Mouse (Mus musculus) heart, adult 2 months (tissue): ENCODE results near the gene Klrb1c. TPM values are rescaled to one million over a fixed set of nuclear protein-coding genes. Genes with fewer than 3 reads are reported as not detected.

Experiments used
- DNase-seq, 2 experiments: peaks; one replicate each; pipeline ENCODE4 v3.0.0; 2021
- H3K27ac ChIP-seq: fragments of 200-600 bp; 2 replicates; pipeline ENCODE4 v1.8.1; 2022
- H3K27me3 ChIP-seq: fragments of 200-500 bp; 2 replicates; pipeline ENCODE4 v1.6.1; 2012; ENCODE audit warnings: mild to moderate bottlenecking, low read length, inconsistent platforms, mixed read lengths; ENCODE audit not compliant: control insufficient read depth, insufficient read depth
- H3K36me3 ChIP-seq: fragments of 200-500 bp; 2 replicates; pipeline ENCODE4 v1.6.1; 2012; ENCODE audit warnings: low read length, inconsistent platforms; ENCODE audit not compliant: control insufficient read depth, insufficient read depth
- H3K4me1 ChIP-seq: fragments of 200-500 bp; 2 replicates; pipeline ENCODE4 v1.6.1; 2011; ENCODE audit warnings: low read length; ENCODE audit not compliant: control insufficient read depth, insufficient read depth
- H3K4me3 ChIP-seq: fragments of 200-600 bp; 2 replicates; pipeline ENCODE4 v1.8.1; 2022
- H3K79me2 ChIP-seq: fragments of 200-500 bp; replicated peaks from 2 replicates; pipeline ENCODE4 v1.6.1; 2012; ENCODE audit warnings: mild to moderate bottlenecking, inconsistent platforms, low read length, moderate library complexity, mixed read lengths; ENCODE audit not compliant: control insufficient read depth, insufficient read depth
- H3K9ac ChIP-seq: fragments of 200-500 bp; 2 replicates; pipeline ENCODE4 v1.6.1; 2012; ENCODE audit warnings: low read depth, mild to moderate bottlenecking, control low read depth, inconsistent platforms, low read length, mixed read lengths
- CTCF ChIP-seq: fragments of 200-600 bp; IDR thresholded peaks from 2 replicates; pipeline ENCODE4 v1.8.1; 2022; ENCODE audit warnings: antibody characterized with exemption, mild to moderate bottlenecking, moderate library complexity
- EP300 ChIP-seq: fragments of 200-500 bp; IDR thresholded peaks from 2 replicates; pipeline ENCODE4 v1.6.1; 2011; ENCODE audit warnings: low read depth, low read length, control low read depth; ENCODE audit not compliant: insufficient read depth
- POLR2A ChIP-seq: fragments of 200-500 bp; IDR thresholded peaks from 2 replicates; pipeline ENCODE4 v1.6.1; 2011; ENCODE audit warnings: mild to moderate bottlenecking, low read depth, low read length, control low read depth; ENCODE audit not compliant: insufficient read depth
- WGBS: fragments of 180-500 bp; shearing (Covaris S2); methylation state at CpG from one replicate; pipeline ENCODE4 v1.1.7; 2018; 5-methylcytosine and 5-hydroxymethylcytosine counted together
- intact Hi-C: fragments of 180-260 bp; cut with DNase I; formaldehyde crosslinking; loops from one replicate; pipeline ENCODE4 v1.15.1; 2025
- polyA plus RNA-seq: library from polyadenylated mRNA; depleted of rRNA; stranded (reverse); fragments of >200 nt; gene quantifications from 2 replicates; pipeline ENCODE4 v1.2.3, GENCODE M21; 2012; rRNA removed
- total RNA-seq, 2 experiments: library from RNA; stranded (reverse); gene quantifications; 2 replicates each; pipeline ENCODE4 v1.2.3; 2021

The Klrb1c gene
- total and polyA plus RNA-seq, 3 experiments: 0.18 to 0.92 (median 0.18) TPM

GRCm38 (mm10) chr6:128732032-128732431, 57.0 kb downstream of the Klrb1c start:
- Histone ChIP-seq H3K4me1 (no peaks in the 10 kb centered on the region), H3K9ac (no peak overlapping the region), H3K36me3 (no peaks in the 10 kb centered on the region), H3K79me2 (no peaks in the 10 kb centered on the region), H3K4me3 (no peak overlapping the region), H3K27ac (peak overlapping the region; percentile 53), H3K27me3 (no peaks in the 10 kb centered on the region)
- DNase-seq: peak in 1 of 2 experiments; percentile 23
- WGBS: 69% methylated on average over 3 of the region's 3 CpGs
- no peak for TF ChIP-seq POLR2A
- TF ChIP-seq EP300: no peak
- TF ChIP-seq CTCF: no peak
- intact Hi-C loops: no loop called here

Other genes with a start within 250 kb of the Klrb1c start
- gene A2ml1, start 207.6 kb downstream of the Klrb1c start, total RNA-seq: not detected
- gene A2ml1, start 207.6 kb downstream of the Klrb1c start, polyA plus RNA-seq: 1.6 TPM in 1 of 2 replicates, not detected in the other
- not detected for gene Klrb1a, start 165.7 kb downstream of the Klrb1c start, total RNA-seq
- 0.20 and 0.59 TPM in 2 replicates for gene Klrb1a, start 165.7 kb downstream of the Klrb1c start, polyA plus RNA-seq
- 1 to 10 TPM in 1 of 2 experiments, under 1 TPM in 1; 0.89 to 1.0 TPM for gene Clec2h, start 126.8 kb downstream of the Klrb1c start, total RNA-seq
- gene Clec2h, start 126.8 kb downstream of the Klrb1c start, polyA plus RNA-seq: not detected in 2 replicates
- not detected for gene Klrb1, start 66.2 kb downstream of the Klrb1c start, total RNA-seq
- gene Klrb1, start 66.2 kb downstream of the Klrb1c start, polyA plus RNA-seq: not detected in 2 replicates
- gene Gm44511, start 37.1 kb upstream of the Klrb1c start, total RNA-seq: not detected
- gene Gm44511, start 37.1 kb upstream of the Klrb1c start, polyA plus RNA-seq: 0.86 TPM in 1 of 2 replicates, not detected in the other
- not detected for gene Klrb1b, start 37.1 kb upstream of the Klrb1c start, total RNA-seq
- gene Klrb1b, start 37.1 kb upstream of the Klrb1c start, polyA plus RNA-seq: 0.41 TPM in 1 of 2 replicates, not detected in the other
- gene Clec2i, start 98.4 kb upstream of the Klrb1c start, total RNA-seq: under 1 TPM in 1 of 2 experiments, not detected in 1; 0.14 TPM
- gene Clec2i, start 98.4 kb upstream of the Klrb1c start, polyA plus RNA-seq: 0.12 and 0.31 TPM in 2 replicates
- under 1 TPM in 1 of 2 experiments, not detected in 1; 0.47 TPM for gene BC035044, start 101.9 kb upstream of the Klrb1c start, total RNA-seq
- 0.35 and 0.50 TPM in 2 replicates for gene BC035044, start 101.9 kb upstream of the Klrb1c start, polyA plus RNA-seq
- gene Clec2g, start 145.2 kb upstream of the Klrb1c start, total RNA-seq: 1 to 10 TPM; 1.5 to 2.9 TPM
- gene Clec2g, start 145.2 kb upstream of the Klrb1c start, polyA plus RNA-seq: not detected in 2 replicates